Mouse (Mus musculus) Patski (cell line): ENCODE data around the gene Fgfr2. TPM values are rescaled to one million over a fixed set of nuclear protein-coding genes. Genes with fewer than 3 reads are reported as not detected.

Experiments
- ATAC-seq: fragments of 100-300 bp; one replicate; pipeline ENCODE4 v1.8.0; 2021
- CTCF ChIA-PET: fragments of 350-600 bp; sonication (Branson Sonifier 250); formaldehyde crosslinking; loops from one replicate; lab custom pipeline; 2022; ENCODE audit warnings: inconsistent platforms; lab: Charles Lee
- POLR2A ChIA-PET: fragments of 350-600 bp; sonication (Branson Sonifier 250); formaldehyde crosslinking; loops from one replicate; lab custom pipeline; 2022; ENCODE audit warnings: antibody characterized with exemption, inconsistent platforms; lab: Charles Lee
- DNase-seq: peaks from one replicate; pipeline ENCODE4 v3.0.0-alpha.2; 2011; ENCODE audit warnings: low read depth, low spot score
- H3K27me3 ChIP-seq: fragments of 371-371 bp; one replicate; pipeline ENCODE4 v1.5.1; 2021
- CTCF ChIP-seq: fragments of 100-300 bp; IDR thresholded peaks from one replicate; pipeline ENCODE4 v1.5.1; 2021
- in situ Hi-C: fragments of 300-500 bp; cut with MboI; formaldehyde crosslinking; loops from 3 replicates; pipeline ENCODE4 v1.11.1; 2018; ENCODE audit warnings: low pct_unique_long_range_greater_than_20kb, mixed read lengths
- polyA plus RNA-seq: library from polyadenylated mRNA; unstranded; gene quantifications from one replicate; pipeline ENCODE4 v1.2.3, GENCODE M21; 2021

The Fgfr2 gene
- polyA plus RNA-seq, 1 experiment from 2014 or later: 48.8 TPM

- no peak for TF ChIP-seq CTCF
- DNase-seq: no peak
- no peaks in the 10 kb centered on the region for H3K27me3 ChIP-seq
- POLR2A ChIA-PET: no interaction called here
- ATAC-seq: no peak
- in situ Hi-C loops: no loop called here
- CTCF ChIA-PET: no interaction called here
Observed at GRCm38 (mm10) chr7:132615346-132615745, 507.8 kb downstream of the Fgfr2 start.

- TF ChIP-seq CTCF: no peak
- in situ Hi-C loops: no loop called here
- ChIA-PET POLR2A (no interaction called here), CTCF (interaction anchor here (1.2 kb wide), 1 partner anchor 17 kb away, joined by 3 read pairs; no protein-coding TSS in a partner anchor)
- ATAC-seq: no peak
- H3K27me3 ChIP-seq: no peaks in the 10 kb centered on the region
- no peak for DNase-seq
Observed at GRCm38 (mm10) chr7:132611530-132611929, 511.6 kb downstream of the Fgfr2 start.

GRCm38 (mm10) chr7:132610468-132611318 is 512.5 kb downstream of the Fgfr2 start, which contains the start of gene Lhpp:
Gene Lhpp, plus strand, starts transcription at chr7:132610638.
- POLR2A ChIA-PET: no interaction called here
- ATAC-seq (peak; percentile 70), DNase-seq (no peak)
- TF ChIP-seq CTCF: no peak
- no peaks in the 10 kb centered on the region for H3K27me3 ChIP-seq
- CTCF ChIA-PET: no interaction called here
- in situ Hi-C loops: no loop called here

- no peaks in the 10 kb centered on the region for H3K27me3 ChIP-seq
- ChIA-PET CTCF (no interaction called here), POLR2A (no interaction called here)
- in situ Hi-C loops: no loop called here
- TF ChIP-seq CTCF: no peak
- ATAC-seq (no peak), DNase-seq (no peak)
Observed at GRCm38 (mm10) chr7:132608316-132609020, 514.7 kb downstream of the Fgfr2 start.

- ChIA-PET POLR2A (no interaction called here), CTCF (no interaction called here)
- no peak for TF ChIP-seq CTCF
- no peak for ATAC-seq
- DNase-seq: no peak
- H3K27me3 ChIP-seq: no peaks in the 10 kb centered on the region
- in situ Hi-C loops: no loop called here
Observed at GRCm38 (mm10) chr7:132605689-132606088, 517.5 kb downstream of the Fgfr2 start.

GRCm38 (mm10) chr7:132604720-132605119 is 518.4 kb downstream of the Fgfr2 start:
- ChIA-PET POLR2A (no interaction called here), CTCF (no interaction called here)
- in situ Hi-C loops: no loop called here
- no peaks in the 10 kb centered on the region for H3K27me3 ChIP-seq
- TF ChIP-seq CTCF: no peak
- ATAC-seq (no peak), DNase-seq (no peak)

- H3K27me3 ChIP-seq: no peaks in the 10 kb centered on the region
- ATAC-seq (no peak), DNase-seq (no peak)
- ChIA-PET POLR2A (interaction anchor here (0.8 kb wide), 1 partner anchor 124 kb away, joined by 7 read pairs; no protein-coding TSS in a partner anchor), CTCF (no interaction called here)
- in situ Hi-C loops: no loop called here
- TF ChIP-seq CTCF: no peak
Observed at GRCm38 (mm10) chr7:132600926-132601325, 522.2 kb downstream of the Fgfr2 start.

GRCm38 (mm10) chr7:132600026-132600425 is 523.1 kb downstream of the Fgfr2 start:
- ChIA-PET CTCF (no interaction called here), POLR2A (no interaction called here)
- no peak for TF ChIP-seq CTCF
- ATAC-seq: peak; percentile 42
- no peak for DNase-seq
- no peaks in the 10 kb centered on the region for H3K27me3 ChIP-seq
- in situ Hi-C loops: no loop called here

GRCm38 (mm10) chr7:132599071-132599975 is 523.8 kb downstream of the Fgfr2 start, which contains the start of gene Nkx1-2:
Gene Nkx1-2, minus strand, starts transcription at chr7:132599637.
- ChIA-PET POLR2A (no interaction called here), CTCF (no interaction called here)
- ATAC-seq (peak; percentile 29), DNase-seq (no peak)
- H3K27me3 ChIP-seq: no peaks in the 10 kb centered on the region
- TF ChIP-seq CTCF: no peak
- in situ Hi-C loops: no loop called here
